Mouse (Mus musculus) olfactory bulb, adult 2 months (tissue): ENCODE data around the gene Supt5.
"Not testable (repeated sequence)": the region's sequence is repeated elsewhere in the genome, so short reads cannot be mapped to it uniquely, and the experiment has no call there.

ENCODE experiments used
- CTCF ChIP-seq: fragments of 200-500 bp; IDR thresholded peaks from 2 replicates; pipeline ENCODE4 v1.5.1; 2012; ENCODE audit warnings: low read depth, mild to moderate bottlenecking, low read length, moderate library complexity; ENCODE audit not compliant: insufficient read depth
- POLR2A ChIP-seq: fragments of 200-500 bp; IDR thresholded peaks from 2 replicates; pipeline ENCODE4 v1.6.1; 2012; ENCODE audit warnings: mild to moderate bottlenecking, low read depth, low read length, moderate library complexity; ENCODE audit not compliant: insufficient read depth

- TF ChIP-seq CTCF, POLR2A: not testable (repeated sequence)
Observed at GRCm38 (mm10) chr7:28387384-28387783, 48.8 kb upstream of the Supt5 start.
